In the genomic region with DNA sequence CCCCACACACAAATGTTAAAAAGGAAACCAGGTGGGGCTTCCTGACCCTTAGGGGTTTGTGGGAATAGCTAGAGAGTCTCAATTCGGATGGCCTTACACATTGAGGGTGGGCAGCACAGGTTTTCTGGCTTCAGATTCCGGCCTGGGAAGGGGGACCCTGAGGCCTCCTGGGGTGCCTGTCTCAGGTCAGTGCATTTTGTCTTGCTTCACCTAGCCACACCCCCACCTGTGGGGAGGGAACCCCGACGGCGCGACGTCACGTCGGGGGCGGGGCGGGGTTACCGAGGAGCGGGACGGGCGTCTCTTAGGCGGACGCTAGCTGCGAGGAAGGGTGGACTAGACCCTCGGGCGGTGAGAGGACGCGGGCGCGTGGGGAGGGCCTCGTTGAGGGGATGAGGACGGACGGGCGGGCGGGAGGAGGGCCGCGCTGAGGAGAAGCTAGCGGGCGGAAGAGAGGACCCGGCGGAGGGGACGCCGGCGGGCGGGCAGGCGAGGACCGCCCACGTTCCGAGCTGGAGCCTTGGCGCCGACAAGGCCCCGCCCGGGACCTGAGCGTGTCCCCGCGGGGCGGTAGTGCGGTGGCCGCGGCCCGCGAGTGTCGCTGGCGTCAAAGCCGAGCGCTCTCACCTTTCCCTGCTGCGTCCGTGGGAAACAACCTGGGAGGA, we compare ENCODE assay signal across 8 mouse cellular contexts. TPM values are rescaled to one million over a fixed set of nuclear protein-coding genes. Genes with fewer than 3 reads are reported as not detected.
DNase-seq lines count a peak whose midpoint lies in the region; ATAC-seq lines count a peak whose summit lies in the region.

TSS of gene Hmces (plus strand) at position 275 of the 665 bp plus-strand sequence.

- no peaks in the 10 kb centered on the region for H3K9me3 ChIP-seq in intestine, embryonic 16.5 days (ENCODE audit: control insufficient read depth, low read length)
- no peaks in the 10 kb centered on the region for H3K9me3 ChIP-seq in limb, embryonic 11.5 days (ENCODE audit: control insufficient read depth, low read length)
- no peaks in the 10 kb centered on the region for H3K9me3 ChIP-seq in midbrain, embryonic 12.5 days

- peak within 1 kb of the TSS; percentile 86 for H3K4me2 ChIP-seq in intestine, embryonic 16.5 days (ENCODE audit: low read depth, low read length)
- H3K4me2 ChIP-seq in limb, embryonic 11.5 days (ENCODE audit: low read depth, severe bottlenecking), result peak within 1 kb of the TSS; percentile 89
- peak within 1 kb of the TSS; percentile 88 for H3K4me2 ChIP-seq in midbrain, embryonic 12.5 days (replicated peaks)

- peak within 1 kb of the TSS; percentile 94 for H3K9ac ChIP-seq in intestine, embryonic 16.5 days (ENCODE audit: low read depth, low read length)
- H3K9ac ChIP-seq in limb, embryonic 11.5 days (ENCODE audit: low read length), result peak within 1 kb of the TSS; percentile 79
- H3K9ac ChIP-seq in midbrain, embryonic 12.5 days (replicated peaks), result peak within 1 kb of the TSS; percentile 87

- peak; percentile 95 for ATAC-seq in intestine, embryonic 16.5 days
- ATAC-seq in limb, embryonic 11.5 days (ENCODE audit: insufficient number of reproducible peaks, low FRiP score, low TSS enrichment, low read depth), result peak; percentile 84
- ATAC-seq in midbrain, embryonic 12.5 days (ENCODE audit: low FRiP score, low read depth), result peak; percentile 86

- WGBS in intestine, embryonic 16.5 days, result under 1% methylated on average over 61 of the region's 62 CpGs
- under 1% methylated on average over 46 of the region's 62 CpGs for whole genome bisulfite sequencing in limb, embryonic 11.5 days
- WGBS in midbrain, embryonic 12.5 days, result 2% methylated on average over 38 of the region's 62 CpGs

- H3K36me3 ChIP-seq in intestine, embryonic 16.5 days (ENCODE audit: control insufficient read depth, insufficient read depth, low read length), result peaks cover 16% of the 10 kb centered on the region
- H3K36me3 ChIP-seq in limb, embryonic 11.5 days (ENCODE audit: control insufficient read depth, insufficient read depth, low read length), result peaks cover 17% of the 10 kb centered on the region
- peaks cover 62% of the 10 kb centered on the region for H3K36me3 ChIP-seq in midbrain, embryonic 12.5 days

- no peaks in the 10 kb centered on the region for H3K27me3 ChIP-seq in intestine, embryonic 16.5 days (replicated peaks; ENCODE audit: control insufficient read depth, insufficient read depth, low read length)
- no peaks in the 10 kb centered on the region for H3K27me3 ChIP-seq in limb, embryonic 11.5 days (ENCODE audit: control insufficient read depth, insufficient read depth, low read length)
- H3K27me3 ChIP-seq in midbrain, embryonic 12.5 days, result no peaks in the 10 kb centered on the region

- peak; percentile 63 to 65 for DNase-seq in left cerebral cortex, adult 18-20 months (ENCODE audit: low spot score in 2 of 2)
- no peak for DNase-seq in left cerebral cortex, adult 11 months (ENCODE audit: low spot score)
- DNase-seq in embryo, embryonic 11 days, result peak; percentile 87
- DNase-seq in gonadal fat pad, adult 2 months (ENCODE audit: low read depth), result no peak
- DNase-seq in limb, embryonic 11.5 days (ENCODE audit: low spot score), result peak; percentile 86
- peak; percentile 33 for DNase-seq in skeletal muscle tissue, adult 2 months (ENCODE audit: low read depth, low spot score)

- H3K4me1 ChIP-seq in intestine, embryonic 16.5 days (ENCODE audit: control insufficient read depth, insufficient read depth, low read length), result peaks cover 7% of the 10 kb centered on the region; the same call in 1 of the 2 replicates
- H3K4me1 ChIP-seq in limb, embryonic 11.5 days (ENCODE audit: control insufficient read depth, insufficient read depth, low read length), result peaks cover 6% of the 10 kb centered on the region; the same call in 1 of the 2 replicates
- peaks cover 10% of the 10 kb centered on the region for H3K4me1 ChIP-seq in midbrain, embryonic 12.5 days

- H3K4me3 ChIP-seq in intestine, embryonic 16.5 days (ENCODE audit: low read length), result peak within 1 kb of the TSS; percentile 92
- H3K4me3 ChIP-seq in limb, embryonic 11.5 days (ENCODE audit: low read depth, low read length), result peak within 1 kb of the TSS; percentile 90
- H3K4me3 ChIP-seq in midbrain, embryonic 12.5 days, result peak within 1 kb of the TSS; percentile 83

- peak within 1 kb of the TSS; percentile 90 for H3K27ac ChIP-seq in intestine, embryonic 16.5 days (ENCODE audit: low read length)
- peak within 1 kb of the TSS; percentile 85 for H3K27ac ChIP-seq in limb, embryonic 11.5 days (replicated peaks; ENCODE audit: low read depth, low read length)
- peak within 1 kb of the TSS; percentile 80 for H3K27ac ChIP-seq in midbrain, embryonic 12.5 days (replicated peaks)

RNA-seq across cellular contexts. Expression of gene Hmces, which starts in this region (rescaled TPM):
- total RNA-seq in left cerebral cortex, adult 18-20 months (2021), result 10 to 100 TPM; 27.8 to 28.9 TPM
- 23.0 and 26.2 TPM in 2 replicates for polyA plus RNA-seq in gonadal fat pad, adult 2 months (2012; rRNA removed)
- polyA plus RNA-seq in intestine, embryonic 16.5 days (2015; fragmentation: Nextera tagmentation; extraction: Ambion mirVana), result 31.6 and 35.6 TPM in 2 replicates
- 77.5 and 77.6 TPM in 2 replicates for polyA plus RNA-seq in limb, embryonic 11.5 days (2014; fragmentation: Nextera tagmentation; extraction: Ambion mirVana)
- 37.2 and 42.1 TPM in 2 replicates for polyA plus RNA-seq in midbrain, embryonic 12.5 days (2016; fragmentation: Nextera tagmentation; extraction: Ambion mirVana)

Comparison
In these comparisons a context has a peak if more than half of its experiments do, and no peak if none do; other contexts are left out.
1. DNase-seq: peak in left cerebral cortex, adult 18-20 months (2 of 2), embryo, embryonic 11 days (single experiment), limb, embryonic 11.5 days (single experiment) and skeletal muscle tissue, adult 2 months (single experiment); none in left cerebral cortex, adult 11 months (single experiment) and gonadal fat pad, adult 2 months (single experiment).
2. Peak in every context shown above with its lines, with median percentiles within 50 percentile points of each other: ATAC-seq, H3K27ac ChIP-seq, H3K4me2 ChIP-seq, H3K4me3 ChIP-seq and H3K9ac ChIP-seq.